Mouse (Mus musculus) kidney, adult 2 months (tissue): ENCODE results near the gene Foxo1.

Experiments
- CTCF ChIP-seq: fragments of 200-500 bp; conservative IDR thresholded peaks from 2 replicates; pipeline ENCODE4 v1.5.1; 2011; ENCODE audit warnings: low read depth, mild to moderate bottlenecking, control low read depth, low read length, moderate library complexity, mixed read lengths; ENCODE audit not compliant: insufficient read depth, insufficient read length
- POLR2A ChIP-seq: fragments of 200-500 bp; IDR thresholded peaks from one replicate; pipeline ENCODE4 v1.6.1; 2011; ENCODE audit warnings: low read depth, low read length, control low read depth

DNA sequence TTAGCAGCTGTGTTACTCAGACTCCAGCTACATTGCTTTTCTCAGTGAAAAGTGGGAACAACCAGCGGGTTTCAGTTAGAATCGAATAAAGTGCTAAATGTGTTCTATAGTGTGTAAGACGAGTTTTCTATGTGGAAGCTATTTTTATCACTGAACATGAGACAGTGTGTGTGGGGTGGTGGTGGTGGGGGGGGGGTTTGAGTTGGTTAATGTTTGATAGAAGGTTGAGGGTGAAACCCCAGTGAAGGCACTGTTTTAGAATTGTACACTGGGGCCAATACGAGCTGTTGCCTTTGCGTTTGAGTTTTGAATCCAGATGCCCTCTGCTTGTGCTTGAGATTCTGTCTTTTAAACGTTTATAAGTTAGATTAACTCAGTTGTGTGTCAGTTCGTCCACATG lies 24.4 kb downstream of the Foxo1 start:
- TF ChIP-seq CTCF, result no peak
- no peak for TF ChIP-seq POLR2A
